Mouse (Mus musculus): ENCODE data around the gene Prex1.

Gene Prex1

GRCm38 (mm10) chr2:166662595-166663160 is 51.0 kb downstream of the Prex1 start:
- no peak for DNase-seq (ENCODE audit: low spot score in 2 of 2)

DNA sequence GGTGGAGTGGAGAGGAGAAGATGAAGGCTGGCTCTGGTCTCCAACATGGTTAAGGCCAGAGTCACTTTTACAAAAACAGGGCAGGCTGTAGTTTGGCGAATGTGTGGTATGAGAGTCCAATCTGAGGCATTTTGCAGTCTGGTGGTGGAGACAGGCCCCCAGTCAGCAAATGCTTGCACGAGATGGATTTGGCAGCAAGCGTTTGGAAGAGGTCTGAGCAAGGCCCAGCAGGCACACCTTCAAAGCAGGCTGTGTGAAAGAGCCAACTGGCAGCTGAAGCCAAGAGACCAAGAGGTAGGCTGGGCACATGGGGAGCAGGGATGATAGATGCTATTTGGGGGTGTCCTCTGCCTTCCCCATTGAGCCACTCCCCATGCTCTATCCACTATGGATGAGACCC is 51.7 kb downstream of the Prex1 start:
- DNase-seq (ENCODE audit: low spot score in 2 of 2): no peak

GRCm38 (mm10) chr2:166661498-166661897 is 52.1 kb downstream of the Prex1 start:
- DNase-seq (ENCODE audit: low spot score in 2 of 2): no peak

- DNase-seq (ENCODE audit: low spot score in 2 of 2): no peak
Measured at GRCm38 (mm10) chr2:166658380-166658779, 55.3 kb downstream of the Prex1 start.

DNA sequence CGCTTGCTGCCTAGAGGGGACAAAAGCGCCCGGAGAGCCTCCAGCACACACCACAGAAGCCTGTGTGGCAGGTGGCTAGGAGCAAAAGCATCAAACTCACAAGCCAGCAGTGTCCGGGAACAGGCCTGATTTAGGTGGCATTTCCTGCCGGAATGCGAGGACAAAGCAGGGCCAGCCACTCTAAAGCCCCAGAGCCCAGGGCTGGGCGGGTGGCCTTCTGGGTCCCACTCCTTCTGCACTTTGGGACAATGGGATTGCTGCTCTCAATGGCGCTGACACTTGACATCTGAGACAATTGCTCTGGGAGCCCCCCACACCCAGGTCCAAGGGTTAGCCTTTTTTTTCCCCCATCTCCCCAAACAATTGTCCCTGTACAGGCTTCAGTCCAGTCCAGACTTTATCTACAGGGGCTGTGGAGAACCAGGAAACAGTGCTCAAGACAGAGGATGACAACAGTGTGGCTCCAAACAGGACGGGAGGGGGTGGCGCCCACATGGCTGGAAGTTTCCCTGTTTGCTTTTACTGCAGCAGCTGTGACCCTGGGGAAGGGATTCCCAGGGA is 56.1 kb downstream of the Prex1 start:
- no peak for DNase-seq (ENCODE audit: low spot score in 2 of 2)

- no peak for DNase-seq (ENCODE audit: low spot score in 2 of 2)
Measured at GRCm38 (mm10) chr2:166656630-166657029, 57.0 kb downstream of the Prex1 start.

- DNase-seq (ENCODE audit: low spot score in 2 of 2): no peak
Measured at GRCm38 (mm10) chr2:166655727-166656520, 57.7 kb downstream of the Prex1 start.

GRCm38 (mm10) chr2:166655308-166655707 is 58.3 kb downstream of the Prex1 start:
- no peak for DNase-seq (ENCODE audit: low spot score in 2 of 2)

DNA sequence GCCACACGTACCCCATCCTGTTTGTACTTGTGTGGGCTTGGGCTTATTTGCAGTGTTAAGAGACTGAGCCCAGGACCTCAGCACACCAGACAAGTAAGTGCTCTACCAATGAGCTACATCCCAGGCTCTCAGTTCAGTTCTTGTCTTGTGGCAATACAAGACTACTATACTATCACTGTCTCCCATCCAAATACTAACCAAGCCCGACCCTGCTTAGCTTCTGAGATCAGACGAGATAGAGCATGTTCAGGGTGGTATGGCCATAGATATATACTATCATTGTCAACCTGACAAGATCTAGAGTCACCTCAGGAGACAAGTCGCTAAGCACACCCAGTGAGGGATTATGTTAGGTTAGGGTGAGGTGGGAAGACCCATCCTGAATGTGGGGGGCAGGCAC is 58.8 kb downstream of the Prex1 start:
- DNase-seq (ENCODE audit: low spot score in 2 of 2): no peak

GRCm38 (mm10) chr2:166653564-166653963 is 60.1 kb downstream of the Prex1 start:
- no peak for DNase-seq (ENCODE audit: low spot score in 2 of 2)

DNA sequence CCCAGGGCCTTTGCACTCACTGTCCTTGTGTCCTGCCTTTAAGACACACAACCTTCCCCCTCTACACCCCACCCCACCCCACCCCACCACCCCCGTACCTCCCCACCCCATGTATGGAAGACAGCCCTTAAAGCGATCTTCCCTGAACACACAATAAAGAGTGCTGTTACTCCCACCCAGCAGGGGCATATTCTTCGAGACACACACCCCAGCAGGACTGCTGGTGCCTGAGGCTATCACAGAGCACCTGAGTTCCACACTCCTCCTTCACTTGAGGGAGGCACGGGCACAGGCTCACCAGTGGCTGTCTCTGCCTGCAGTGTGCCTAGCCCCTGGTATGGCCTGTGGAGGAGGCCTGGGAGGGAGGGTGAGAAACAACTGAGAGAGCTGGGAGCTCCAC is 61.0 kb downstream of the Prex1 start:
- DNase-seq (ENCODE audit: low spot score in 2 of 2): no peak

GRCm38 (mm10) chr2:166651317-166652030 is 62.2 kb downstream of the Prex1 start:
- DNase-seq (ENCODE audit: low spot score in 2 of 2): no peak

GRCm38 (mm10) chr2:166650414-166650813 is 63.2 kb downstream of the Prex1 start:
- peak in 1 of 2 experiments; percentile 23 for DNase-seq (ENCODE audit: low spot score in 2 of 2)

- no peak for DNase-seq (ENCODE audit: low spot score in 2 of 2)
Measured at GRCm38 (mm10) chr2:166647242-166647641, 66.4 kb downstream of the Prex1 start.

DNA sequence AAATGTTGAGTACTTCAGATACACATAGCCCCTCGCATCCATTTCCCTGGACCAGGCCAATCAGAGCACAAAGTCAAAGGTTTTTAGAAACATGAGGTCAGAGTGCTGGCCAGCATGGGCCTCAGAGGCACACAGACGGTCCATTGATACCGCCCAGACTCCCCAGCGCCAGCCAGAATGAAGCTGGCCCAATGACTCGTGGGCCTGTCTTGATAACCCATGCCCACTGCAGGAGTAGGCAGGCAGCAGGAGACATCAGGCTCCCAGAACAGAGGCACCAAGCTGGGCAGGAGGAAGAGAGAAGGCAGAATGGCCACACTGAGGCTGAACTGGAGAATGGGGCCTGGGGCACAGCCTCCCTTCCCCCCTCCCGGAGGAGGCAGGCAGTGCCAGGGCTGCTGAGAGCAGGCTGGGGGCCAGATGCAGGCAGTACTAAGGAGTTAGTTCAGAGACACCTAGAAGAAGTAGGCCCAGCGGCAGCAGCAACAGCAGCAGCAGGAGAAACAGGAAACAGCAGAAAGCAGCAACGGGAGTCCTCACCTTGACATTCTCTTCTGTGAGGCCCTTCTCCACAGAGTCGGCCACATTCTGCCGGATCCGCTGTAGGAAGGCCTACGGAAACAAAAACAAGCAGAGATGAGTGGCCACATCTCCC is 67.1 kb downstream of the Prex1 start:
- no peak for DNase-seq (ENCODE audit: low spot score in 2 of 2)

DNA sequence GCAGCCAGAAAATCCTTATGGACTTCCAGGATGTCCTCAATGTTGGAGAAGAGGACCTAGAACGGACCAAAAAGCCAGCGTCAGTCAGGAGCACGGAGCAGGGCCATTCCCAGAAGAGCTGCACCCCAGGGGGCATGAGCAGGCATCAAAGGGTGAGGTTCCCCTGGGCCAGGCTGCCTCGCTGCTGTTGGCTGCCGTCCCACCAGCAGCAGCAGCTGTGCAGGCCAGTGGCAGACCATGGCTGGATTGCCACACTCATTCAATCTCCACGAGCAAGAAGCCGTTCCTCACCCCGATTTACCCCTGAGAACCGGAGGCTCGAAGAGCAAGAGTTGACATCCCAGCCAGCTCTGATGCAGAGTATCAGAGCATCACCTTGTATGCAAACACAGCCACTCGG is 68.8 kb downstream of the Prex1 start:
- DNase-seq (ENCODE audit: low spot score in 2 of 2): no peak

DNA sequence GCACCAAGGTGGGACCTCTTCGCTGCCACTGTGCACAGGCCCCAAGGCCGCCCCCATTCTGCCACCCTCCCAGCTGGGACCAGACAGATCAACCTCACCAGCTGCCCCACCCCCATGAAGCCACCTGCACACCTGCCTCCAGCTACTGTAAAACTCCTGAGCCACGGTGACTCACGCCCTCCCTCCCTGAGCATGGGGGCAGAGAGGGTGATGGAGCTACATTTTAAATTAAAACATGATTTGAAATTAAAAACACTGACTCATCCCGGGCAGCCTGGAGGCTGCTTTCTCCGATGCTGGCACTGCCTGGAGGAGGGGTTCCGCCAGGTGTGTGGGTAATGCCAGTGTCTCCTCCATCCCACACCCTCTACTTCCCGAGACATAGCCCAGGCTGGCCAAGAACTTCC is 71.0 kb downstream of the Prex1 start:
- DNase-seq (ENCODE audit: low spot score in 2 of 2): no peak

DNA sequence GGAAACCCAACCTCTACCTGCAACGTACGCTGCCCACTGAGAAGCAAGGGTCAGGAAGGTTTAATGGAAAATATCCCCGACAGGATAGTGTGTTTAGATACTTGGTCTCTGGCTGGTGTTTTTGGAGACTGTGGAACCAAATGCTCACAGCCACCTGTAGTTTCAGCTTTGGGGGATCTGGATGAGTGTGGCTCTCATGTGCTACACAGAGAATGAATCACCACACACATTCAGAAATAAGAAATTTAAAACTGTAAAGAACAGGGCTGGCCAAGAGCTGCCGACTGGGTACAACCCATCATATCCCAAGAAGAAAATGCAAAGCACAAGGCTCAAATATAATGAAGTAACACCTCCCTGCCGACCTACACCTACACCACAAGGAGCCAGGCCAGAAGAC is 73.9 kb downstream of the Prex1 start:
- no peak for DNase-seq (ENCODE audit: low spot score in 2 of 2)

DNA sequence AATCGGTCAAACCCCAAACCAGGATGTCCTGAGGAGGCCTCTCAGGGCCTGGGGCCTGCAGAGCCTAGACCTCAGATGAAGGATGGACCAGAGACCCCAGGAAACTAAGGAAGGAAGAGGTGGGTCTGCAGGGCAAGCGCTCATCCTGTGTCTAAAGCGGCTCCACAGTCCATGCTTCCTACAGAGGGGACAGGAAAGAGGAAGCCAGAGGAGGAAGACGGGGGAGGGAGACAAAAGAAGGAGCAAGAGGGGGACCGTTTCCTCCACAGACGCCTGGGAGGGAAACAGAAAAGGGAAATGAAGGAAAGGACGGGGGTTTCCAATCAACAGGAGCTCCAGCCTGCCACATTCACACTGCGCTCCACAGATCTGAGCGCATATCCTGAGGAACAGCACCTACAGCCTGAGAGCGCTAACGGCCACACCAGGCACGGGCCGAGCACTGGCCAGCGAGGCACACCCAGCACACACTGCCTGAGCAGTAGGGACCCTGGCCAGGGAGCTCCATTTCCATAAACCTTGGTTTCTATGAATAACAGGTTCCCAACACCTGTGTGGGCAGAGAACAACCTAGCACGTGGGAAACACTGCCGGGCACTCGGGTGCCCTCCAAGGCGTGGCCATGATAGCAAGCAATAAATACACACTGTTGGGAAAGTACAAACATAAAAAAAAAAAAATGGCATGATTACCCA is 74.5 kb downstream of the Prex1 start:
- no peak for DNase-seq (ENCODE audit: low spot score in 2 of 2)

- DNase-seq (ENCODE audit: low spot score in 2 of 2): no peak
Measured at GRCm38 (mm10) chr2:166638079-166638800, 75.4 kb downstream of the Prex1 start.

DNA sequence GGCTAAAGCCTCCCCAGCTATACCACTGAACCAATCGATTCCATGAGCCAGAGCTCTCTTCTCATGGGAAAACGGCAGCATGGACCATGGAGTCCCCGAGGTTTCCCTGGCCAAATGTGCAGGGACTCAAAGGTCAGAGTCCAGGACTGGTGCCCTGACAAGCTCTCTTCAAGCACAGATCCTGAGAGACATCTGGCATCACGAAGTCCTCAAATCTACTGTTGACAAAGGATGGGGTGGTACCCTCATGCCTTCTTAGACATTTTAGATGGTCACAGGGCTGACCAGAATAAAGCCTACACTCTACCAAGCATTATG is 76.0 kb downstream of the Prex1 start:
- no peak for DNase-seq (ENCODE audit: low spot score in 2 of 2)
